Mouse (Mus musculus) WW6 (cell line): ENCODE measurements at regions not wholly inside any gene's neighbourhood (a gene's known extent, or its start where the extent isn't known, plus 50 kb on each side); places are given as distances from the start of the nearest gene placed in this dataset.
"Not testable (repeated sequence)": the region's sequence is repeated elsewhere in the genome, so short reads cannot be mapped to it uniquely, and the experiment has no call there.

Source experiments
- DNase-seq: peaks from one replicate; pipeline ENCODE4 v3.0.0-alpha.2; 2013; ENCODE audit warnings: low read depth, low spot score

GRCm38 (mm10) chr14:86322365-86322764 lies 818.7 kb downstream of the Diaph3 start:
- no peak for DNase-seq

GRCm38 (mm10) chr14:86315974-86316373 lies 825.1 kb downstream of the Diaph3 start:
- DNase-seq = no peak

GRCm38 (mm10) chr14:86308949-86309543 lies 832.0 kb downstream of the Diaph3 start:
- no peak for DNase-seq

GRCm38 (mm10) chr14:86307806-86308205 lies 833.2 kb downstream of the Diaph3 start:
- DNase-seq = no peak

GRCm38 (mm10) chr14:86301666-86302065 lies 839.4 kb downstream of the Diaph3 start:
- no peak for DNase-seq

GRCm38 (mm10) chr14:86300811-86301210 lies 840.2 kb downstream of the Diaph3 start:
- DNase-seq = no peak

- DNase-seq = no peak
These were observed 843.0 kb downstream of the Diaph3 start for GRCm38 (mm10) chr14:86297991-86298390.

- DNase-seq = not testable (repeated sequence)
These were observed 846.4 kb downstream of the Diaph3 start for GRCm38 (mm10) chr14:86294606-86295005.

- DNase-seq = no peak
These were observed 847.2 kb downstream of the Diaph3 start for GRCm38 (mm10) chr14:86293804-86294203.

GRCm38 (mm10) chr14:86293371-86293770 lies 847.7 kb downstream of the Diaph3 start:
- no peak for DNase-seq

GRCm38 (mm10) chr14:86290556-86290955 lies 850.5 kb downstream of the Diaph3 start:
- no peak for DNase-seq

GRCm38 (mm10) chr14:86261640-86262230 lies 879.3 kb downstream of the Diaph3 start:
- no peak for DNase-seq

GRCm38 (mm10) chr14:86254196-86254595 lies 886.8 kb downstream of the Diaph3 start:
- no peak for DNase-seq

GRCm38 (mm10) chr14:86251617-86252016 lies 889.4 kb downstream of the Diaph3 start:
- no peak for DNase-seq

- DNase-seq = no peak
These were observed 893.3 kb downstream of the Diaph3 start for GRCm38 (mm10) chr14:86247686-86248085.

- DNase-seq = no peak
These were observed 894.3 kb downstream of the Diaph3 start for GRCm38 (mm10) chr14:86246770-86247169.

GRCm38 (mm10) chr14:86243662-86244061 lies 897.4 kb downstream of the Diaph3 start:
- DNase-seq = no peak

- no peak for DNase-seq
These were observed 898.2 kb downstream of the Diaph3 start for GRCm38 (mm10) chr14:86242836-86243235.

- DNase-seq = no peak
These were observed 901.9 kb downstream of the Diaph3 start for GRCm38 (mm10) chr14:86239090-86239489.

GRCm38 (mm10) chr14:86233305-86233704 lies 907.7 kb downstream of the Diaph3 start:
- DNase-seq = no peak

GRCm38 (mm10) chr14:86230609-86231008 lies 910.4 kb downstream of the Diaph3 start:
- no peak for DNase-seq

- DNase-seq = no peak
These were observed 911.3 kb downstream of the Diaph3 start for GRCm38 (mm10) chr14:86229755-86230154.

- DNase-seq = no peak
These were observed 925.3 kb downstream of the Diaph3 start for GRCm38 (mm10) chr14:86215711-86216110.

GRCm38 (mm10) chr14:86211654-86212053 lies 929.4 kb downstream of the Diaph3 start:
- DNase-seq = no peak
